Mouse (Mus musculus) T-cell, adult 2 months (primary cell): ENCODE measurements around the gene Gpc1.

Experiments used
- DNase-seq: peaks from one replicate; pipeline ENCODE4 v3.0.0; 2022; ENCODE audit warnings: low spot score

The Gpc1 gene

DNA sequence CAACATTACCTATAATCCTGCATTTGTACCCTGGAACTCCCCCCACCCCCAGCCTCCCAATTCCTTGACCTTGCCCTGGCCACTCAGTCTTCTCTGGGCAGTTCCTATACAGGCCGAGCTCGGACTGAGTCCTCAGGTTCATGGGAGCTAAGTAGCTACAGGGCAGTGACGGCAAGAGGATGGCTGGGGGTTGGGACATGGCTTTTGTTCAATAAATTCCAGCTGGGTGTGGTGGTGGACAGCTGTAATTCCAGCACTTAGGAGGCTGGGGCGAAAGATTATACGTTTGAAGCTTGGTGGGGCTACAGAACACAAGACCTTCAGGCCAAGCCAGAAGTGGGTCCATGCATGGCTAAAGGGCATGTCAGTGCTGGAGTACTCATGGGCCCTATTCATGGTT, 48.7 kb downstream of the Gpc1 start:
- no peak for DNase-seq

- DNase-seq, result no peak
Observed at GRCm38 (mm10) chr1:92881982-92882381, 50.5 kb downstream of the Gpc1 start.

- no peak for DNase-seq
Observed at GRCm38 (mm10) chr1:92888901-92889655, 57.6 kb downstream of the Gpc1 start.

GRCm38 (mm10) chr1:92892791-92893190, 61.3 kb downstream of the Gpc1 start:
- DNase-seq, result no peak

DNA sequence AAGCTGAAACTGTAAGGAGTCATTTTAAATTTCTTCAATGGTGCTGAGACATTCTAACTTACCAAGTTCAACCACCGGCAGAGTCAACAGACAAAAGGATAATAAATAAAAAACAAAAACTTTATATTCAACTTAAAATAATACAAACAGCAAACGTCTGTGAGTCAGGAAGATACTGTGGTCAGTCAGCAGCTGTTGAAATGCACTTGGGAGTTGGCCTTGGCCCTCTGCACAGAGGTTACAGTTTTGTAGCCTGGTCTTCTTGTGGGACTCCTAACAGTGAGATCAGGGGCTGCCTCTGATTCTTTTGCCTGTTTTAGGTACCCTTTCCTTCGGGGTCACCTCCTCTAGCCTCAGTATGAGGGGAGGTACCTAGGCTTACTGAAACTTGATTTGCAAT, 62.5 kb downstream of the Gpc1 start:
- no peak for DNase-seq

GRCm38 (mm10) chr1:92895089-92895488, 63.6 kb downstream of the Gpc1 start:
- peak; percentile 69 for DNase-seq

GRCm38 (mm10) chr1:92902786-92903185, 71.3 kb downstream of the Gpc1 start, which contains the start of gene Ankmy1:
Gene Ankmy1 (minus strand): TSS chr1:92902906.
- DNase-seq, result no peak

DNA sequence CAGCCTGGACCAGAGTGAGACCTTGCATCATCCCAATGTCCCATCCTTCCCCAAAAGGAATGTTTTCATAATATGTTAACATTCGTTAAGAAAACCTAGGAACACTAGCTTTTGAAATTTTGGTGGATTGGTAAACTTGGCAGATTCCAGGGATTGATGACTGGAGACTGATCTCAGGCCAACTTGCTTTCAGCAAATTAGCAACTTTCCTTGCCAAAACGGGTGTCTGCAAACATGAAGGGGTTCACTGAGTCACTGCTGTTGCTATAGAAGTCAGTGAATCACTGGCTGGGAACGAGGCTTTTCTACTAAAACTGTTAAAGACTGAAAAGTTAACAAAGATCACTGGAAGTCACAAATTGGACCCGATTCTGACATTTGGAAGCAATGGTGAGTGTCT, 72.2 kb downstream of the Gpc1 start:
- no peak for DNase-seq

DNA sequence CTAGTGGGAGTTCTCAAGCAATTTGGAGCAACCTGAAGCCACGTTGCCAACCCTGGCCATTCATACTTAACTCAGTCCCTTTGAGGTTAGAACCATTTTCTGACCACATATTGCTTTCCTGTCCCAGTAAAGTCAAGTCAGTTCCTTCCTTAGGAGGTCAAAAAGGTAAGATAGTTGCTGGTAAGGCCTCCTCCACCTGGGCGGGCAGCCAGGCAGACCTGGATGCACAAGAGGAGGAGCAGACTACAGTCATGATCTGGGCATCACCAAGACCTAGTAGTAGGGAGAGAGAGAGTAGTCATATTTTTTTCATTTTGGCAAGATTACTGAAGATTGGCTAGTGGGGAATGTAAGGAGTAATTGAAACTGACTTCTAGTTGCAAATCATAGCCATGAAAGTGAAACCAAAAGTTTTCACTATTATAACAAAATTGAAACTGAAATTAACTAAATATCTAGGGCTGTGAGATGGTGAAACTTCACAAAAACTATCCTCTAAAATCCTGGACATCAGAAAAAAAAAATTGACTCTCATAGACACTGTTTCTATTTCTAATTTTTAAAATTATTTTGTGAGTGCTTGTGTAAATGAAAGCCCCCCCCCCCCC, 74.4 kb downstream of the Gpc1 start:
- no peak for DNase-seq

DNA sequence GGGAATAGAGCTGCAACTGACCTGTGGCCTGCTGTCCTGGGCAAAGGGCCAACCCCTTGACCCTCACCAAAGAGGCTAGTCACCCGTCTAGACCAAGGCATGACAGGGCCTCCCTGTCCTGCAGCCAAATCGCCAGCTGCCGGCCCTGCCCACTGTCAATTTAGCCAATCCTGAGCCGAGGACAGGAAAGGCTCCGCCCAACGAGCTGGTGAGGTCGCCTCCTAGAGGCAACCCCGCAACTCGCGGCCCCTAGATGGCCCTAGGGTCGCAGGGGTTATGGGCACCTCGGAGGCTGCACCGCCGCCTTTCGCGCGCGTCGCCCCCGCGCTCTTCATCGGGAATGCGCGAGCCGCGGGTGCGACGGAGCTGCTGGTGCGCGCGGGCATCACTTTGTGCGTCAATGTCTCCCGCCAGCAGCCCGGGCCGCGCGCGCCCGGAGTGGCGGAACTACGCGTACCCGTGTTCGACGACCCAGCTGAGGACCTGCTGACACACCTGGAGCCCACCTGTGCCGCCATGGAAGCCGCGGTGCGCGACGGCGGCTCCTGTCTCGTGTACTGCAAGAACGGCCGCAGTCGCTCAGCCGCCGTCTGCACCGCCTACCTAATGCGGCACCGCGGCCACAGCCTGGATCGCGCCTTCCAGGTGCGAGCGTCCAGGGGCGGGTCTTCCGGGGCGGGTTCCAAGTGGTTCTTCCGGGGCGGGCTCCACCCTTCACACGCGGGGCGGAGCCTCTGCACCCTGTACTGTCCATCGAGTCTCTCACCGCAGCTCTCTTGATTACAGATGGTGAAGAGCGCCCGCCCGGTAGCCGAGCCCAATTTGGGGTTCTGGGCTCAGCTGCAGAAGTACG, 75.6 kb downstream of the Gpc1 start, which contains the start of gene Dusp28:
TSS of gene Dusp28 (plus strand) at position 203 of the 853 bp plus-strand sequence.
- peak; percentile 76 for DNase-seq

GRCm38 (mm10) chr1:92907632-92908360, 76.4 kb downstream of the Gpc1 start:
- DNase-seq, result no peak

- no peak for DNase-seq
Observed at GRCm38 (mm10) chr1:92908664-92909063, 77.2 kb downstream of the Gpc1 start.

DNA sequence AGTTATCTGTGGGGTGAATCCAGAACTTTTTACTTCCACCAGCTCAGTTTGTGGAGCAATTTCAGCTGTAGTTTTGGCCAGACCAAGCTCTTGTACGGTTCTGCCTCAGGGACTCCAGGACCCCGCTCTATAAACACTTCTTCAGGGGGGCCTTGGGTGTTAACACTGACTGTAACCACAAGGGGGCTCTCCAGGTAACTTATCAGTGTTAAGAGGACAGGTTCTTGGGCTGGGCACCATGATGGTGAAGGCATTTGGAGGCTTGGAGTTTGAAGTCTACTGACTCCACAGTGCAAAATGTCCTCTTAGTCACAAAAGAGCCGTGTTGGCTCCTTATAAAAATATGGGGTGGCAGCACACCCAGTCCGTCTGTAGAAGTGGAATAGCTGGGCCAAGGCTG, 77.6 kb downstream of the Gpc1 start:
- peak; percentile 32 for DNase-seq
